Mouse (Mus musculus) MEL (cell line): ENCODE results near the gene Pygm. TPM values are rescaled to one million over a fixed set of nuclear protein-coding genes. Genes with fewer than 3 reads are reported as not detected.

ENCODE experiments used
- DNase-seq: peaks from one replicate; pipeline ENCODE4 v3.0.0; 2011; ENCODE audit warnings: low read depth, low spot score
- H3K27ac ChIP-seq: 2 replicates; pipeline ENCODE4 v1.5.1; 2012; ENCODE audit warnings: low read depth, mild to moderate bottlenecking, control low read depth, low read length, moderate library complexity; ENCODE audit not compliant: control insufficient read depth
- H3K27me3 ChIP-seq, 2 experiments: fragments of 150-350 bp in 1 of 2; sonication (generic) in 1 of 2; 2 replicates each; pipeline ENCODE4 v1.6.1; 2012; ENCODE audit warnings: low read length in 2 of 2, mild to moderate bottlenecking in 2 of 2, improper control_type of control experiment in 1 of 2, moderate library complexity in 1 of 2; ENCODE audit not compliant: insufficient read depth in 2 of 2, control insufficient read depth in 1 of 2
- H3K36me3 ChIP-seq, 2 experiments: 2 replicates each; pipeline ENCODE4 v1.6.1; 2012 to 2014; ENCODE audit warnings: low read length in 2 of 2, improper control_type of control experiment in 1 of 2, inconsistent platforms in 1 of 2, mild to moderate bottlenecking in 1 of 2; ENCODE audit not compliant: insufficient read depth in 2 of 2, control insufficient read depth in 1 of 2
- H3K4me1 ChIP-seq, 2 experiments: fragments of 150-350 bp in 1 of 2; sonication (generic) in 1 of 2; 2 replicates each; pipeline ENCODE4 v1.6.1; 2012; ENCODE audit warnings: low read length in 2 of 2, improper control_type of control experiment in 1 of 2, mild to moderate bottlenecking in 1 of 2; ENCODE audit not compliant: insufficient read depth in 2 of 2, control insufficient read depth in 1 of 2
- H3K4me3 ChIP-seq, 2 experiments: fragments of 150-350 bp in 1 of 2; sonication (generic) in 1 of 2; 2 replicates each; pipeline ENCODE4 v1.5.1; 2012; ENCODE audit warnings: low read depth in 2 of 2, low read length in 2 of 2, mild to moderate bottlenecking in 2 of 2, moderate library complexity in 2 of 2, control low read depth in 1 of 2, improper control_type of control experiment in 1 of 2; ENCODE audit not compliant: control insufficient read depth in 1 of 2, insufficient read depth in 1 of 2
- H3K79me2 ChIP-seq: 2 replicates; pipeline ENCODE4 v1.6.1; 2012; ENCODE audit warnings: mild to moderate bottlenecking, low read length, moderate library complexity; ENCODE audit not compliant: control insufficient read depth, poor library complexity, insufficient read depth
- H3K9ac ChIP-seq: 2 replicates; pipeline ENCODE4 v1.6.1; 2012; ENCODE audit warnings: low read depth, mild to moderate bottlenecking, control low read depth, low read length, moderate library complexity; ENCODE audit not compliant: control insufficient read depth, poor library complexity, severe bottlenecking
- H3K9me3 ChIP-seq: fragments of 150-350 bp; sonication (generic); replicated peaks from 2 replicates; pipeline ENCODE4 v1.6.1; 2012; ENCODE audit warnings: mild to moderate bottlenecking, low read length, improper control_type of control experiment, moderate library complexity; ENCODE audit not compliant: insufficient read depth
- BHLHE40 ChIP-seq: IDR thresholded peaks from 2 replicates; pipeline ENCODE4 v1.6.1; 2012; ENCODE audit warnings: low read depth, mild to moderate bottlenecking, inconsistent platforms, low read length, improper control_type of control experiment, borderline replicate concordance
- CHD2 ChIP-seq: IDR thresholded peaks from 2 replicates; pipeline ENCODE4 v1.6.1; 2011; ENCODE audit warnings: low read length, improper control_type of control experiment
- CTCF ChIP-seq, 3 experiments: IDR thresholded peaks in 2 of 3; conservative IDR thresholded peaks in 1 of 3; 2 replicates each; pipeline ENCODE4 v1.5.1; 2011 to 2012; ENCODE audit warnings: low read length in 3 of 3, low read depth in 2 of 3, mild to moderate bottlenecking in 2 of 3, improper control_type of control experiment in 1 of 3, inconsistent platforms in 1 of 3, mixed read lengths in 1 of 3, moderate library complexity in 1 of 3; ENCODE audit not compliant: control insufficient read depth in 1 of 3, insufficient read depth in 1 of 3, poor library complexity in 1 of 3, severe bottlenecking in 1 of 3
- ETS1 ChIP-seq: IDR thresholded peaks from 2 replicates; pipeline ENCODE4 v1.6.1; 2012; ENCODE audit warnings: low read depth, mild to moderate bottlenecking, inconsistent platforms, low read length, improper control_type of control experiment, moderate library complexity
- GATA1 ChIP-seq: IDR thresholded peaks from 2 replicates; pipeline ENCODE4 v1.6.1; 2011; ENCODE audit warnings: low read depth, low read length, improper control_type of control experiment
- JUND ChIP-seq: IDR thresholded peaks from 2 replicates; pipeline ENCODE4 v1.6.1; 2011; ENCODE audit warnings: low read depth, mild to moderate bottlenecking, improper control_type of control experiment, low read length
- KAT2A ChIP-seq: conservative IDR thresholded peaks from 2 replicates; pipeline ENCODE4 v1.6.1; 2012; ENCODE audit warnings: low read depth, low read length, improper control_type of control experiment, inconsistent platforms
- MAFK ChIP-seq: IDR thresholded peaks from 2 replicates; pipeline ENCODE4 v1.6.1; 2011; ENCODE audit warnings: low read depth, mild to moderate bottlenecking, low read length, improper control_type of control experiment, borderline replicate concordance
- MXI1 ChIP-seq: IDR thresholded peaks from 2 replicates; pipeline ENCODE4 v1.6.1; 2011; ENCODE audit warnings: mild to moderate bottlenecking, low read depth, low read length, improper control_type of control experiment
- NELFE ChIP-seq: IDR thresholded peaks from 2 replicates; pipeline ENCODE4 v1.6.1; 2011; ENCODE audit warnings: low read depth, low read length, improper control_type of control experiment
- NRF1 ChIP-seq: IDR thresholded peaks from 2 replicates; pipeline ENCODE4 v1.6.1; 2014; ENCODE audit warnings: low read depth, mild to moderate bottlenecking, inconsistent platforms, low read length, improper control_type of control experiment, moderate library complexity; ENCODE audit not compliant: poor library complexity, insufficient read depth, severe bottlenecking
- POLR2A ChIP-seq, 2 experiments: IDR thresholded peaks; 2 replicates each; pipeline ENCODE4 v1.6.1; 2011 to 2012; ENCODE audit warnings: low read length in 2 of 2, mild to moderate bottlenecking in 2 of 2, control low read depth in 1 of 2, improper control_type of control experiment in 1 of 2, low read depth in 1 of 2, moderate library complexity in 1 of 2; ENCODE audit not compliant: control insufficient read depth in 1 of 2, insufficient read depth in 1 of 2, poor library complexity in 1 of 2
- POLR2AphosphoS2 ChIP-seq: IDR thresholded peaks from 2 replicates; pipeline ENCODE4 v1.6.1; 2011; ENCODE audit warnings: low read length, improper control_type of control experiment
- SIN3A ChIP-seq: IDR thresholded peaks from 2 replicates; pipeline ENCODE4 v1.6.1; 2012; ENCODE audit warnings: low read length, improper control_type of control experiment, inconsistent platforms
- TBP ChIP-seq: IDR thresholded peaks from 2 replicates; pipeline ENCODE4 v1.8.0; 2011; ENCODE audit warnings: low read depth, low read length, improper control_type of control experiment
- TCF12 ChIP-seq: IDR thresholded peaks from 2 replicates; pipeline ENCODE4 v1.6.1; 2014; ENCODE audit warnings: low read depth, mild to moderate bottlenecking, inconsistent platforms, low read length, improper control_type of control experiment, moderate library complexity
- UBTF ChIP-seq: IDR thresholded peaks from 2 replicates; pipeline ENCODE4 v1.6.1; 2012; ENCODE audit warnings: low read depth, mild to moderate bottlenecking, inconsistent platforms, low read length, improper control_type of control experiment, moderate library complexity, borderline replicate concordance; ENCODE audit not compliant: insufficient read depth
- USF1 ChIP-seq: IDR thresholded peaks from 2 replicates; pipeline ENCODE4 v1.6.1; 2014; ENCODE audit warnings: low read depth, mild to moderate bottlenecking, inconsistent platforms, low read length, improper control_type of control experiment, moderate library complexity
- ZMIZ1 ChIP-seq: IDR thresholded peaks from 2 replicates; pipeline ENCODE4 v1.6.1; 2012; ENCODE audit warnings: low read depth, mild to moderate bottlenecking, inconsistent platforms, low read length, improper control_type of control experiment, moderate library complexity
- polyA plus RNA-seq, 2 experiments: library from polyadenylated mRNA; stranded (reverse) in 1 of 2; unstranded in 1 of 2; fragments of >175 nt in 1 of 2; fragments of >200 nt in 1 of 2; gene quantifications; 2 replicates each; pipeline versions ENCODE4 v1.2.1 to v1.2.4; 2012; ENCODE audit warnings: low replicate concordance in 2 of 2, low read depth in 1 of 2; ENCODE audit not compliant: insufficient read length in 2 of 2, insufficient read depth in 1 of 2, missing spikeins in 1 of 2
- total RNA-seq: library from RNA; depleted of rRNA; stranded (reverse); fragments of 300-350 nt; gene quantifications from 2 replicates; pipeline ENCODE4 v1.2.3, GENCODE M21; 2012

The Pygm gene
- total and polyA plus RNA-seq, 3 experiments: 0.73 to 3.3 TPM; not detected in 1

GRCm38 (mm10) chr19:6375423-6376254 is 8.6 kb upstream of the Pygm start:
- H3K4me3 ChIP-seq: no peak overlapping the region
- H3K9me3 ChIP-seq: no peaks in the 10 kb centered on the region
- TF ChIP-seq POLR2AphosphoS2 (0 out of 2 replicates have a peak, but pooled peaks have one; percentile 2), JUND (no peak)
- no peak for DNase-seq
- H3K27ac ChIP-seq: no peak overlapping the region
- peaks cover 5% of the 10 kb centered on the region for H3K79me2 ChIP-seq
- peaks cover 1 to 2% of the 10 kb centered on the region in 2 experiments; a peak in 3 of 4 replicates for H3K4me1 ChIP-seq
- H3K27me3 ChIP-seq: no peaks in the 10 kb centered on the region
- H3K36me3 ChIP-seq: peaks cover 14 to 30% of the 10 kb centered on the region in 2 experiments
- H3K9ac ChIP-seq: no peak overlapping the region

- peaks cover 3% of the 10 kb centered on the region; the same call in 1 of the 2 replicates for H3K79me2 ChIP-seq
- no peaks in the 10 kb centered on the region for H3K9me3 ChIP-seq
- H3K4me3 ChIP-seq: no peak overlapping the region
- H3K27ac ChIP-seq: no peak overlapping the region
- H3K9ac ChIP-seq: no peak overlapping the region
- H3K27me3 ChIP-seq: no peaks in the 10 kb centered on the region
- TF ChIP-seq POLR2A (IDR thresholded peaks at IDR 0.05; ENCODE audit: control insufficient read depth in 1 of 2, insufficient read depth in 1 of 2, low read depth in 1 of 2, low read length in 2 of 2, poor library complexity in 1 of 2) (no peak), CTCF (IDR thresholded peaks at IDR 0.05 in 2 of 3, conservative IDR thresholded peaks at IDR 0.05 in 1 of 3; ENCODE audit: control insufficient read depth in 1 of 3, insufficient read depth in 1 of 3, low read depth in 2 of 3, low read length in 3 of 3, poor library complexity in 1 of 3, severe bottlenecking in 1 of 3) (peak; percentile 51 to 78 (median 54))
- H3K36me3 ChIP-seq: peaks cover 10 to 24% of the 10 kb centered on the region in 2 experiments
- DNase-seq: no peak
- no peaks in the 10 kb centered on the region for H3K4me1 ChIP-seq
Measured at GRCm38 (mm10) chr19:6376255-6376564, 8.0 kb upstream of the Pygm start.

- H3K9ac ChIP-seq: no peak overlapping the region
- no peaks in the 10 kb centered on the region for H3K9me3 ChIP-seq
- peaks cover 3% of the 10 kb centered on the region; the same call in 1 of the 2 replicates for H3K79me2 ChIP-seq
- H3K27me3 ChIP-seq: no peaks in the 10 kb centered on the region
- DNase-seq: no peak
- TF ChIP-seq BHLHE40 (no peak), CTCF (IDR thresholded peaks at IDR 0.05 in 2 of 3, conservative IDR thresholded peaks at IDR 0.05 in 1 of 3; ENCODE audit: control insufficient read depth in 1 of 3, insufficient read depth in 1 of 3, low read depth in 2 of 3, low read length in 3 of 3, poor library complexity in 1 of 3, severe bottlenecking in 1 of 3) (no peak), JUND (no peak), CHD2 (no peak), ETS1 (no peak), NRF1 (no peak), POLR2A (IDR thresholded peaks at IDR 0.05; ENCODE audit: control insufficient read depth in 1 of 2, insufficient read depth in 1 of 2, low read depth in 1 of 2, low read length in 2 of 2, poor library complexity in 1 of 2) (no peak), MAFK (no peak), USF1 (no peak), ZMIZ1 (no peak), GATA1 (no peak), TBP (no peak), NELFE (no peak), UBTF (no peak), KAT2A (no peak), TCF12 (no peak), SIN3A (no peak), MXI1 (no peak)
- peaks cover 9 to 20% of the 10 kb centered on the region in 2 experiments; a peak in 3 of 4 replicates for H3K36me3 ChIP-seq
- no peak overlapping the region for H3K4me3 ChIP-seq
- H3K4me1 ChIP-seq: no peaks in the 10 kb centered on the region
- H3K27ac ChIP-seq: no peak overlapping the region
Measured at GRCm38 (mm10) chr19:6376643-6377042, 7.6 kb upstream of the Pygm start.
